Mouse (Mus musculus) embryonic stem cell, embryonic (primary cell): ENCODE data around the gene Rpp38.

Experiments used
- CTCF ChIA-PET, 4 experiments: fragments of 300-600 bp in 2 of 4; fragments of 350-600 bp in 2 of 4; sonication (Branson Sonifier 250); formaldehyde crosslinking; loops; one replicate each; lab custom pipeline; 2022; ENCODE audit warnings: inconsistent platforms in 2 of 4; lab: Charles Lee
- POLR2A ChIA-PET, 4 experiments: fragments of 300-600 bp in 2 of 4; fragments of 350-600 bp in 2 of 4; sonication (Branson Sonifier 250); formaldehyde crosslinking; loops; one replicate each; lab custom pipeline; 2022; ENCODE audit warnings: antibody characterized with exemption in 4 of 4, inconsistent platforms in 1 of 4; lab: Charles Lee

Gene Rpp38

DNA sequence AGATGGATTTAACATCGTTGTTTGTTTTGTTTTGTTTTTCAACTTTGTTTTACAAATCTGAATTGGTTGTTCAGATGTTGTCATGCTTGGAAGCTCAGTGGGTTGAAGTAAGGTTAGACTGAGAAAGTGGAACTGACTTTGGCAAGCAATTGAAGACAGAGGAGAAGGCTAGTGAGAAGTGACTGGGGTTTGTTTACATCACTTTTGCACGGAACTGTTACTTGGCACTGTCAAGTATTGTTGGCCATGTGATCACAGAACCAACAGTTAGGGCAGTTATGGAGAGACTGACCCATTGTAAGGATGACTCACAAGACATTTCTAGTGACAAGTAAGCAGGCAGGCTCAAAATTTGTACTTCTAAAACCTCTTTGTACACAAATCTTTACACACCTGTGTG, 9.3 kb downstream of the Rpp38 start:
- CTCF ChIA-PET = no interaction called here
- POLR2A ChIA-PET = interaction anchor here in 3 of 4 experiments (0.9 to 1.7 kb wide), 6 partner anchors 9 to 39 kb away, joined by 3 to 8 read pairs (median 4); partner anchors contain the start of genes Rpp38 (in 3 of the 3), Acbd7 (in 1 of the 3) and Nmt2 (in 1 of the 3)

DNA sequence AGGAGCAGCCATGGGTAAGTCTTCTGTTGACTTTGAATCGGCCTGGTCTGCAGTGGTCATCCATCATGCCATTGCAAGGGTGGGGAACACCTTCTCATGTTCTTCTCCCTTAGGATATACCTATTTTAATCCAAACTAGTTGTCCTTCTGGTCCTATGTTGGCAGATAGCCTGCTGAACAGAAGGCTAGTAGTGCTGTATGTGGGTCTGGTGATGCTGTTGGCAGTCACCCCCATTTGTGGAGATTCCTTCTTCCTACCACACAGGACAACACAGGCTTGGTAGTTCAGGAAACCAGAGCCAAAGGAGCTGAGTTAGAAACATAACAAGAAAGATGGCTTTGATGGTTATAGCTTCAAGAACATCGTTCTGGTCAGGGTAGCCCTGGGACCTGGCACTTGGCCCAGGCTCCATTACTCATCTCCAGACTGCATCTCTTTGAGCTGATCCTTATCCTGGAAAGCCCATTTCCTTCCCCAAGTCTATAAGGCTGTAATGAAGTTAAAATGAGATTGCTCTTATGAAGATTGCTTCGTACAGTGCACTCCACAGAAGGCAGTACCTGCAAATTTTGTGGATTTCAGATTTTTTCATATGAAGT, 26.9 kb downstream of the Rpp38 start:
- ChIA-PET CTCF (no interaction called here), POLR2A (no interaction called here)

GRCm38 (mm10) chr2:3295826-3296225, 36.6 kb downstream of the Rpp38 start:
- CTCF ChIA-PET = interaction anchor here in 1 of 4 experiments (0.5 kb wide), 1 partner anchor 1484 kb away, joined by 5 read pairs; no protein-coding TSS in a partner anchor
- POLR2A ChIA-PET = interaction anchor here in 2 of 4 experiments (0.7 to 3.3 kb wide), 5 partner anchors 10 to 40 kb away, joined by 3 to 14 read pairs (median 5); partner anchors contain the start of genes Nmt2 (in 2 of the 2) and Acbd7 (in 1 of the 2)

GRCm38 (mm10) chr2:3292170-3292569, 40.3 kb downstream of the Rpp38 start:
- ChIA-PET CTCF (no interaction called here), POLR2A (no interaction called here)

GRCm38 (mm10) chr2:3289581-3289980, 42.9 kb downstream of the Rpp38 start:
- ChIA-PET POLR2A (interaction anchor here in 2 of 4 experiments (1.4 kb wide), 2 partner anchors 43 to 46 kb away, joined by 3 to 7 read pairs; partner anchors contain the start of genes Acbd7 (in 1 of the 2) and Rpp38 (in 1 of the 2)), CTCF (no interaction called here)

GRCm38 (mm10) chr2:3286243-3286642, 46.2 kb downstream of the Rpp38 start:
- CTCF ChIA-PET = no interaction called here
- POLR2A ChIA-PET = interaction anchor here in 3 of 4 experiments (0.6 to 5.1 kb wide), 8 partner anchors 8 to 138 kb away, joined by 3 to 36 read pairs (median 6); partner anchors contain the start of genes Dclre1c (in 1 of the 3) and Rpp38 (in 1 of the 3)

DNA sequence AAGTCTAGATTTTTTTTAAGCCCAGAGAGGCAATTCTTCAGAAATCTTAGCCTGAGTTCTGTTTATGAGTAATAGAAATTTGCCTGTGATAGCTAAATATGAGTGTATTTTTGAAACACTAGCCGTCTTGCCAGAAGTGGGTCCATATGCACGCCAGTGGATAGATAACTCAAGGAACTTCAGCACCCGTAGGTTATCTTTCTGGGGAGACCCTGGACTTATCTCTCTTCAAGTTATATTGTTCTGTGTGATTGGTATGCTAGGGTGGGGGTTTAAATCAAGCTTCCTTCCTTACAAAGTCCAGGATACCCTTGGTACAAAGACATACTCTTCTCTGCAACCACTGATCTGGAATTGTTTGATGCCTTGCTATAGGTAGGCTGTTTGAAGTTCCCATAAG, 46.7 kb downstream of the Rpp38 start:
- ChIA-PET CTCF (no interaction called here), POLR2A (interaction anchor here in 3 of 4 experiments (0.6 to 5.1 kb wide), 14 partner anchors 9 to 189 kb away, joined by 3 to 45 read pairs (median 4); partner anchors contain the start of genes Rpp38 (in 2 of the 3), Acbd7 (in 1 of the 3), Dclre1c (in 1 of the 3) and Suv39h2 (in 1 of the 3))

GRCm38 (mm10) chr2:3285181-3285530, 47.3 kb downstream of the Rpp38 start:
- CTCF ChIA-PET = no interaction called here

DNA sequence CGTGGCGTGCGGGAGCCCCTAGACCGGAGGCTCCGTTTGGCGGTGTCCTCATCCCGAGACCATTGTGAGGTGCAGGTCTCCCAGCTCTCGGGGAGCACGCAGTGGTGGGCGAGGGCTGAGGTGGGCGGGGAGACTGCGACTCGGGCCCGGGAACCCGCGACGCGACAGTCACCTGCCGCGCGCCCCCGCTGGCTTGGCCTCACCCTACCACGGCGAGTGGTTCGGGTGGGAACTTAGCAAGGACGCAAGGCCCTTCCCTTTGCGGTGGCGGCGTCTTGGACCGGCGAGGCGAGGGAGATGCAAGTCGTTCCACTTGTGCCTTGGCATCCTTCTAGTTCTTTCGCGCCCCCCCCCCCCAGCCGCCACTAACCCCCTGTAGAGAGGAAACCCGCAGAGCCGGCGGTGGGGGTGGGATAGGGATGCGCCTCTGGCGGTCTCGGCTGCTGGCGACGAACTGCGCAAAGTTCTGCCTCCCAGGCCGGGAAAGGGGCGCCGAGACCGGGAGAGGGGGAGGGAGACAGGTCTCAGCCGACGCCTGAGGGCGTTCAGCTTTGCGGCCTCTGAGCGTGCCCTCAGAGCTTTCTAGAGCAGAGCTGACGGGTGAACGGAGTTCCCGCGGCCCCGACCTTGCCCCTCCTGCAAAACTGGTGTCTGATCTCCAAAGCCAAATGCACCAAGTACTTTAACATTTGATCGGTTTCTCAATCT, 47.8 kb downstream of the Rpp38 start:
- ChIA-PET POLR2A (interaction anchor here in 3 of 4 experiments (0.6 to 5.1 kb wide), 38 partner anchors 9 to 1222 kb away, joined by 3 to 45 read pairs (median 4); partner anchors contain the start of genes Acbd7 (in 3 of the 3), Cdnf (in 3 of the 3), Dclre1c (in 3 of the 3) and Gm45902 (in 3 of the 3)), CTCF (no interaction called here)

More at GRCm38 (mm10) chr2:3285181-3285530, 47.3 kb downstream of the Rpp38 start:
- POLR2A ChIA-PET = interaction anchor here in 3 of 4 experiments (0.7 to 5.1 kb wide), 19 partner anchors 9 to 227 kb away, joined by 3 to 45 read pairs (median 5); partner anchors contain the start of genes Dclre1c (in 2 of the 3), Rpp38 (in 2 of the 3), Suv39h2 (in 2 of the 3) and Acbd7 (in 1 of the 3)

GRCm38 (mm10) chr2:3283602-3284472, 48.6 kb downstream of the Rpp38 start, which contains the start of gene Nmt2:
Gene Nmt2, plus strand, starts transcription at chr2:3284212.
- CTCF ChIA-PET = no interaction called here
- POLR2A ChIA-PET = interaction anchor here in 3 of 4 experiments (0.6 to 5.1 kb wide), 36 partner anchors 8 to 1223 kb away, joined by 3 to 45 read pairs (median 4); partner anchors contain the start of genes Acbd7 (in 3 of the 3), Cdnf (in 3 of the 3), Dclre1c (in 3 of the 3) and Gm45902 (in 3 of the 3)

DNA sequence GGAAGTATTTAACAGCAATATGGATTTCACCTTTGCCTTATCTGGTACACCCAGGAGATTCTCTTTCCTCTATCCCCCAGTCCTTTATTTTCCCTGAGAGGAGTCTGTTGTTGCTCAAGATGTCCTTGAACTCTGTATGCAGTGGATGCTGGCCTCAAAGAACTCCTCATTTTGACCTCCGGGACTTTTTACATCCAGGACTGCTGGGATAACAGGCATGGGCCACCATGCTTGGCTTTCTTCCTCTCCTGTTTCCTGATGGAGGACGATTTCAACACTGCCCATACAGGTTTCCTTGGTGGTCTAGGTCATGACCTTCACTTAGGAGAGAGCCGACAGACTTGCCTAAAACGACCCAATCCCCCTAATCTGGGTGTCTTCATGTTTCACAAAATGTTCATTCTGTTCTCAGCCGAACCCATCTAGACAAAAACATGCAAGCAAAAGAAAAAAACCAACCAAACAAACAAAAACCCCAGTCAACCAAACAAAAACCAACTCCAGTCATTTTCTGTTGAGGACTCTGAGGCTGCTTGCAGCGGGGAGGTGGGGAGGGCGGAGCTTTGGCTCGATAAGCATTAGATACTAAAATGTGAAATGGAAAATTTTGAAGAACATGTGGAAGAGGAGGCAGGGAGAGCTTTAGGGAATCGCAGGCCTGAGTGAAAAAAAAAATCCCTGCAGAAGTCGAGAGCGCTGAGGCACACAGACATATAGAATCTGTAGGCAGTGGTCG, 49.4 kb downstream of the Rpp38 start:
- CTCF ChIA-PET = no interaction called here

DNA sequence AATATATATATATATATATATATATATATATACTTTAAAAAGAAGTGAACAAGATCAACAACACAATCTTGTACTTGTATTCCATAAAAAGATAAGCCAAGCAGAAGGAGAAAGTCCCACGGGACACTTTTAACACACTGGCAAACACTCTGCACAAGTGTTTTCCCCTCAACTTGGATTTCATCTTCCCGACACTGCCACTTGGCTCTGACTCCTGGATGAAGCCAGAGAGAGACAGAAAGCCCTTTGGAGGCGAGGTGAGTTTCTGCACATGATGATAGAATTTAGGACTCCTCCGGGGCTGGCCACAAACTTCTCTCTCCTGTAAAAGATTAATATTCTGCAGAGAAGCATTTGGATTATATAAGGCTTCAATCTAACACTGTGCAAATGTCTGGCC, 51.1 kb downstream of the Rpp38 start:
- ChIA-PET CTCF (no interaction called here), POLR2A (interaction anchor here in 1 of 4 experiments (1.2 kb wide), 1 partner anchor 25 kb away, joined by 4 read pairs; no protein-coding TSS in a partner anchor)

More for the DNA sequence above, 49.4 kb downstream of the Rpp38 start:
- POLR2A ChIA-PET = interaction anchor here in 3 of 4 experiments (0.6 to 4.8 kb wide), 24 partner anchors 13 to 429 kb away, joined by 3 to 45 read pairs (median 6); partner anchors contain the start of genes Cdnf (in 3 of the 3), Dclre1c (in 3 of the 3), Gm45902 (in 3 of the 3) and Hspa14 (in 3 of the 3)
